Mouse (Mus musculus) lung, postnatal 0 days (tissue): ENCODE results near the gene Coro2b. TPM values are rescaled to one million over a fixed set of nuclear protein-coding genes. Genes with fewer than 3 reads are reported as not detected.
A peak's percentile ranks its signal among the peaks of the same experiment; 100 is the strongest.

ENCODE experiments used
- ATAC-seq: fragments of 200-750 bp; cut with Nextera tagmentation; 2 replicates; pipeline ENCODE4 v1.8.0; 2017; ENCODE audit warnings: moderate library complexity
- DNase-seq: peaks from one replicate; pipeline ENCODE4 v3.0.0-alpha.2; 2016; ENCODE audit warnings: low spot score
- H3K27ac ChIP-seq: fragments of 300-500 bp; sonication (generic); 2 replicates; pipeline ENCODE4 v1.5.1; 2014; ENCODE audit warnings: antibody characterized with exemption, mild to moderate bottlenecking, low read length, mixed read lengths
- H3K27me3 ChIP-seq: fragments of 300-500 bp; sonication (generic); replicated peaks from 2 replicates; pipeline ENCODE4 v1.6.1; 2014; ENCODE audit warnings: low read length, mixed read lengths; ENCODE audit not compliant: insufficient read depth
- H3K36me3 ChIP-seq: fragments of 300-500 bp; sonication (generic); 2 replicates; pipeline ENCODE4 v1.6.1; 2014; ENCODE audit warnings: low read length, mixed read lengths; ENCODE audit not compliant: insufficient read depth
- H3K4me1 ChIP-seq: fragments of 300-500 bp; sonication (generic); 2 replicates; pipeline ENCODE4 v1.6.1; 2014; ENCODE audit warnings: antibody characterized with exemption, low read depth, low read length, mixed read lengths; ENCODE audit not compliant: insufficient read depth
- H3K4me2 ChIP-seq: fragments of 300-500 bp; sonication (generic); replicated peaks from 2 replicates; pipeline ENCODE4 v1.6.1; 2014; ENCODE audit warnings: low read depth, mild to moderate bottlenecking, low read length, moderate library complexity, mixed read lengths
- H3K4me3 ChIP-seq: fragments of 300-500 bp; sonication (generic); 2 replicates; pipeline ENCODE4 v1.5.1; 2014; ENCODE audit warnings: low read depth, low read length
- H3K9ac ChIP-seq: fragments of 300-500 bp; sonication (generic); replicated peaks from 2 replicates; pipeline ENCODE4 v1.6.1; 2014; ENCODE audit warnings: low read depth, mild to moderate bottlenecking
- H3K9me3 ChIP-seq: fragments of 300-500 bp; sonication (generic); 2 replicates; pipeline ENCODE4 v1.6.1; 2016; ENCODE audit warnings: low read length, mixed read lengths
- CTCF ChIP-seq: IDR thresholded peaks from 2 replicates; pipeline ENCODE4 v1.5.1; 2016; ENCODE audit warnings: antibody characterized with exemption, mild to moderate bottlenecking
- EP300 ChIP-seq: IDR thresholded peaks from 2 replicates; pipeline ENCODE4 v1.6.1; 2016; ENCODE audit warnings: antibody characterized with exemption, mild to moderate bottlenecking, control low read depth
- WGBS: fragments of 180-500 bp; shearing (Covaris S2); extraction: QIAGEN DNeasy Blood & Tissue Kit; methylation state at CpG from one replicate; pipeline ENCODE4 v1.1.7; 2014; 5-methylcytosine and 5-hydroxymethylcytosine counted together
- polyA plus RNA-seq: library from polyadenylated mRNA; unstranded; fragments of >200 nt; fragmentation: Nextera tagmentation; extraction: Ambion mirVana; gene quantifications from 2 replicates; pipeline ENCODE4 v1.2.1, GENCODE M21; 2015

Gene Coro2b
- polyA plus RNA-seq, 1 experiment from 2014 or later, result 15.8 TPM

DNA sequence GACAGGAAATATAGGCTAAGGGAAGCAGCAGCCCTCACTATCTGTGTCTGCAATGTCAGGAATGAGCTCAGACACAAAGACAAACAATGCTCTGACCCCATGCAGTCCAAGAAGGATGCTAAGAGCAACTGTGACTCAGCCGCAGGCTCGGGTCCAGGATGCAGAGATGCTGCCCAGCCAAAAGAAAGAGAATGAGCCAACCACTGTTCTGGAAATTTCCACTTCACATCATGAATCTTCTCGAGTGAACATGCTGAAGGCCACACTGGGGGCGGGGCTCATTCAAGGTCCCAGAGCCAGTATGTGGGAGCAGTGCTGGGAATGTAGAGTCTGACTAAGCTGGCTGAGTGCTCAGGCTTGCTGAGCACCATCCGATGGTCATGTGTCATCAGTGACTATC lies 23.2 kb upstream of the Coro2b start:
- Histone ChIP-seq H3K4me2 (no peak overlapping the region), H3K9ac (no peak overlapping the region), H3K36me3 (no peaks in the 10 kb centered on the region), H3K27me3 (no peaks in the 10 kb centered on the region), H3K4me1 (no peaks in the 10 kb centered on the region), H3K4me3 (no peak overlapping the region), H3K27ac (no peak overlapping the region), H3K9me3 (no peaks in the 10 kb centered on the region)
- TF ChIP-seq CTCF (no peak), EP300 (no peak)
- ATAC-seq, result peak; percentile 89
- WGBS, result 29% methylated on average over 5 of the region's 5 CpGs
- peak; percentile 72 for DNase-seq

DNA sequence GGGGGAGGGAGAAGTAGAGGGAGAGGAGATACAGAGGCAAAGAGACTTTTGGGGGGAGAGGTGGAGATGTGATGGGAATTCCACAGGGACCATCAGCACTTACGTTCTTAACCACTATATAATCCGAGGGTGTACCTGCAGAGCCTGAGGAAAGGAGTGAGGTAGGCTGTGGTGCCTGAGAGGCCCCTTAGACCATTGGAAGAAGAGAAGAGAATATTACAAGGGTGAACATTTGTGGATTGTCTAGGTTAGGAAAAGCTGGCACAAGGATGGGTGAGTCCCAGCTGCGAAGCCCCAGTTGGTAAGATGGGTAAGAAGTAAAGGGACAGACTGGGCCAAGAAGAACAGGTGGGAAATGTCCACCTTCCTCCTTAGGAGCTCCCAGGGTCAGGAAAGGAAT lies 22.6 kb upstream of the Coro2b start:
- no peak overlapping the region for H3K4me3 ChIP-seq
- DNase-seq (no peak), ATAC-seq (no peak)
- H3K27ac ChIP-seq, result no peak overlapping the region
- TF ChIP-seq EP300 (no peak), CTCF (no peak)
- no peak overlapping the region for H3K9ac ChIP-seq
- no peaks in the 10 kb centered on the region for H3K4me1 ChIP-seq
- no peaks in the 10 kb centered on the region for H3K9me3 ChIP-seq
- no peaks in the 10 kb centered on the region for H3K27me3 ChIP-seq
- WGBS, result 78% methylated on average over 3 of the region's 3 CpGs
- no peak overlapping the region for H3K4me2 ChIP-seq
- no peaks in the 10 kb centered on the region for H3K36me3 ChIP-seq

- Histone ChIP-seq H3K9ac (no peak overlapping the region), H3K4me2 (no peak overlapping the region), H3K27me3 (no peaks in the 10 kb centered on the region), H3K9me3 (no peaks in the 10 kb centered on the region), H3K4me3 (no peak overlapping the region), H3K36me3 (no peaks in the 10 kb centered on the region), H3K4me1 (no peaks in the 10 kb centered on the region), H3K27ac (no peak overlapping the region)
- no peak for TF ChIP-seq CTCF
- no peak for TF ChIP-seq EP300
- ATAC-seq, result no peak
- no peak for DNase-seq
- WGBS, result 80% methylated on average over 8 of the region's 8 CpGs
These were observed 21.2 kb upstream of the Coro2b start for GRCm38 (mm10) chr9:62558058-62558457.

- TF ChIP-seq CTCF, result no peak
- no peak for TF ChIP-seq EP300
- Histone ChIP-seq H3K4me2 (no peak overlapping the region), H3K4me1 (no peaks in the 10 kb centered on the region), H3K4me3 (no peak overlapping the region), H3K27me3 (no peaks in the 10 kb centered on the region), H3K27ac (no peak overlapping the region), H3K36me3 (no peaks in the 10 kb centered on the region), H3K9ac (no peak overlapping the region), H3K9me3 (no peaks in the 10 kb centered on the region)
- DNase-seq (no peak), ATAC-seq (no peak)
- WGBS, result 96% methylated on average over 6 of the region's 6 CpGs
These were observed 19.9 kb upstream of the Coro2b start for GRCm38 (mm10) chr9:62556748-62557147.

GRCm38 (mm10) chr9:62555258-62555856 lies 18.5 kb upstream of the Coro2b start:
- H3K27me3 ChIP-seq, result no peaks in the 10 kb centered on the region
- no peaks in the 10 kb centered on the region for H3K9me3 ChIP-seq
- H3K4me3 ChIP-seq, result no peak overlapping the region
- no peaks in the 10 kb centered on the region for H3K4me1 ChIP-seq
- DNase-seq, result peak; percentile 68
- no peak for TF ChIP-seq EP300
- peak; percentile 80 for TF ChIP-seq CTCF
- ATAC-seq, result no peak
- H3K9ac ChIP-seq, result no peak overlapping the region
- no peaks in the 10 kb centered on the region for H3K36me3 ChIP-seq
- WGBS, result 63% methylated on average over 5 of the region's 5 CpGs
- no peak overlapping the region for H3K27ac ChIP-seq
- H3K4me2 ChIP-seq, result no peak overlapping the region

DNA sequence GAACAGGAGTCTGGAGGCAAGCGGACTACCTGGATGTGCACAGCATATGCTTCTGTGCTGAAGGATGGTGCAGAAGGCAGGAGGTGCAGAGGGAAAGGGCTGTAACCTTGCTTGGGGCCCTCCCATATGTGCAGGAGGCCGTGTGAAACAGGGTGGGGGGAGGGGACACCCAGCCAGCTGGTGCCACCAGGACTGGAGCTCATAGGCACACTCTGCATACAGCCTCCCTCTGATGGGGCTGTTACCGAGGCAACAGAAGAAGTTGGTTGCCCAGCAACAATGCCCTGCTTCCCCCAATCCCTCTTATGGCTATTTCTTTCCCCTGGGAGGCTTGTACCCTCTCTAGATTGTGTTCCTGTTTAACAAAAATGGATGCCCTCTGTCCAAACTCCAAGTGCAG lies 17.8 kb upstream of the Coro2b start:
- 48% methylated on average over 3 of the region's 3 CpGs for WGBS
- Histone ChIP-seq H3K4me1 (no peaks in the 10 kb centered on the region), H3K27ac (no peak overlapping the region), H3K27me3 (no peaks in the 10 kb centered on the region), H3K9me3 (no peaks in the 10 kb centered on the region), H3K36me3 (no peaks in the 10 kb centered on the region), H3K4me2 (no peak overlapping the region), H3K4me3 (no peak overlapping the region), H3K9ac (no peak overlapping the region)
- TF ChIP-seq EP300 (no peak), CTCF (no peak)
- DNase-seq, result no peak
- no peak for ATAC-seq
